ENCODE assay signal across 10 mouse cellular contexts in genomic region chr7:79472792-79473191, GRCm38 (mm10). TPM values are rescaled to one million over a fixed set of nuclear protein-coding genes. Genes with fewer than 3 reads are reported as not detected.
A peak's percentile ranks its signal among the peaks of the same experiment; 100 is the strongest.
DNase-seq lines count a peak whose midpoint lies in the region; ATAC-seq and TF ChIP-seq lines count a peak whose summit lies in the region.
"Had no signal": no experiment of that assay in that cellular context is flagged by ENCODE, and none has a peak within 500 bp of the region (broad histone marks: within the 10 kb centered on the region; RNA-seq: fewer than 3 reads in every experiment).

No protein-coding gene starts in this region.

- no peaks in the 10 kb centered on the region for H3K9me3 ChIP-seq in MEL (replicated peaks; ENCODE audit: insufficient read depth, low read length)
- no peaks in the 10 kb centered on the region for H3K9me3 ChIP-seq in liver, embryonic 14.5 days (ENCODE audit: control insufficient read depth, low read length)
- H3K9me3 ChIP-seq: embryonic facial prominence, embryonic 12.5 days had no signal

- H3K27me3 ChIP-seq in MEL (ENCODE audit: control insufficient read depth in 1 of 2, insufficient read depth in 2 of 2, low read length in 2 of 2), result 0 out of 4 replicates have a peak, but pooled peaks cover 0 to 2% of the 10 kb centered on the region in 2 experiments
- no peaks in the 10 kb centered on the region for H3K27me3 ChIP-seq in liver, embryonic 14.5 days (ENCODE audit: control insufficient read depth, insufficient read depth, low read length)
- H3K27me3 ChIP-seq: embryonic facial prominence, embryonic 12.5 days had no signal

- H3K79me2 ChIP-seq in MEL (ENCODE audit: control insufficient read depth, insufficient read depth, low read length, poor library complexity), result no peaks in the 10 kb centered on the region; the same call in 1 of the 2 replicates

- ATAC-seq in liver, embryonic 14.5 days (ENCODE audit: insufficient read depth), result no peak

- H3K36me3 ChIP-seq in MEL (ENCODE audit: control insufficient read depth in 1 of 2, insufficient read depth in 2 of 2, low read length in 2 of 2), result peaks cover 0 to 14% of the 10 kb centered on the region in 2 experiments; a peak in 2 of 4 replicates
- H3K36me3 ChIP-seq in liver, embryonic 14.5 days (replicated peaks; ENCODE audit: control insufficient read depth, insufficient read depth, low read depth), result no peaks in the 10 kb centered on the region
- H3K36me3 ChIP-seq: embryonic facial prominence, embryonic 12.5 days had no signal

- intact Hi-C loops in left cerebral cortex, adult 2 months (cut with DNase I), result no loop called here

- no peak for DNase-seq in left cerebral cortex, adult 2 months (ENCODE audit: extremely low spot score in 1 of 2, low spot score in 2 of 2)
- no peak for DNase-seq in left cerebral cortex, adult 11 months (ENCODE audit: low spot score)
- peak; percentile 29 to 50 for DNase-seq in B cell, adult 2 months
- DNase-seq in MEL (ENCODE audit: low read depth, low spot score), result peak; percentile 56
- DNase-seq in liver, embryonic 14.5 days (ENCODE audit: low read depth in 3 of 3, low spot score in 3 of 3), result no peak
- no peak for DNase-seq in urinary bladder, adult 18-20 months (ENCODE audit: low spot score in 2 of 2)
- no peak for DNase-seq in cerebellum, adult 9-10 months
- DNase-seq: cerebellum, adult 18-20 months; kidney, adult 11 months had no signal

- no peak overlapping the region for H3K4me2 ChIP-seq in liver, embryonic 14.5 days (ENCODE audit: low read depth)
- H3K4me2 ChIP-seq: embryonic facial prominence, embryonic 12.5 days had no signal

- TF ChIP-seq RAD21 in MEL (IDR thresholded peaks at IDR 0.05; ENCODE audit: low read depth, low read length), result peak; percentile 41

- H3K4me3 ChIP-seq in left cerebral cortex, adult 2 months, result no peak overlapping the region
- no peak overlapping the region for H3K4me3 ChIP-seq in MEL (ENCODE audit: control insufficient read depth in 1 of 2, insufficient read depth in 1 of 2, low read depth in 2 of 2, low read length in 2 of 2)
- no peak overlapping the region for H3K4me3 ChIP-seq in liver, embryonic 14.5 days (ENCODE audit: insufficient read depth in 1 of 2, low read depth in 2 of 2, low read length in 2 of 2)
- H3K4me3 ChIP-seq: embryonic facial prominence, embryonic 12.5 days had no signal

- H3K27ac ChIP-seq in left cerebral cortex, adult 2 months, result no peak overlapping the region
- no peak overlapping the region for H3K27ac ChIP-seq in MEL (ENCODE audit: control insufficient read depth, low read depth, low read length)
- no peak overlapping the region for H3K27ac ChIP-seq in liver, embryonic 14.5 days
- H3K27ac ChIP-seq: embryonic facial prominence, embryonic 12.5 days had no signal

- H3K4me1 ChIP-seq in MEL (ENCODE audit: control insufficient read depth in 1 of 2, insufficient read depth in 2 of 2, low read length in 2 of 2), result peaks cover 2 to 25% of the 10 kb centered on the region in 2 experiments; a peak in 3 of 4 replicates
- H3K4me1 ChIP-seq in liver, embryonic 14.5 days (replicated peaks; ENCODE audit: control insufficient read depth in 2 of 2, insufficient read depth in 2 of 2, low read length in 1 of 2), result peaks cover 8 to 12% of the 10 kb centered on the region in 2 experiments; a peak in 3 of 4 replicates

- 51% methylated on average over 2 of the region's 2 CpGs for WGBS in liver, embryonic 14.5 days (ENCODE audit: insufficient replicate concordance)

- peak; percentile 36 for TF ChIP-seq CTCF in left cerebral cortex, adult 2 months (IDR thresholded peaks at IDR 0.05)
- TF ChIP-seq CTCF in MEL (IDR thresholded peaks at IDR 0.05 in 2 of 3, conservative IDR thresholded peaks at IDR 0.05 in 1 of 3; ENCODE audit: control insufficient read depth in 1 of 3, insufficient read depth in 1 of 3, low read depth in 2 of 3, low read length in 3 of 3, poor library complexity in 1 of 3, severe bottlenecking in 1 of 3), result peak; percentile 43 to 61 (median 58)
- peak; percentile 75 for TF ChIP-seq CTCF in liver, embryonic 14.5 days (IDR thresholded peaks at IDR 0.05; ENCODE audit: low read depth)

- TF ChIP-seq EP300 in MEL (IDR thresholded peaks at IDR 0.05; ENCODE audit: low read depth in 1 of 2, low read length in 2 of 2), result no peak
- no peak for TF ChIP-seq EP300 in liver, embryonic 14.5 days (IDR thresholded peaks at IDR 0.05; ENCODE audit: low read depth)

- H3K9ac ChIP-seq in MEL (ENCODE audit: control insufficient read depth, low read depth, low read length, poor library complexity, severe bottlenecking), result no peak overlapping the region
- no peak overlapping the region for H3K9ac ChIP-seq in liver, embryonic 14.5 days (replicated peaks)
- H3K9ac ChIP-seq: embryonic facial prominence, embryonic 12.5 days had no signal

- TF ChIP-seq POLR2A in MEL (IDR thresholded peaks at IDR 0.05; ENCODE audit: control insufficient read depth in 1 of 2, insufficient read depth in 1 of 2, low read depth in 1 of 2, low read length in 2 of 2, poor library complexity in 1 of 2), result no peak

TF ChIP-seq in MEL, 35 proteins besides CTCF, POLR2A, EP300 and RAD21:
- TF ChIP-seq SMC3 (IDR thresholded peaks at IDR 0.05; ENCODE audit: low read depth, low read length) (peak; percentile 57), MXI1 (IDR thresholded peaks at IDR 0.05; ENCODE audit: low read depth, low read length) (no peak), POLR2AphosphoS2 (IDR thresholded peaks at IDR 0.05; ENCODE audit: low read length) (no peak), ZC3H11A (IDR thresholded peaks at IDR 0.05; ENCODE audit: low read depth, low read length) (peak; percentile 27; the same call in 1 of the 2 replicates)

RNA-seq across cellular contexts. Expression of gene Polg, which starts 6.6 kb away (rescaled TPM):
- 100 to 1,000 TPM in 1 of 2 experiments, 10 to 100 TPM in 1; 86.7 to 100 TPM for total RNA-seq in left cerebral cortex, adult 2 months (2021)
- 66.8 and 82.7 TPM in 2 replicates for total RNA-seq in MEL (2012; rRNA removed)
- polyA plus RNA-seq in MEL (2012; ENCODE audit: insufficient read depth in 1 of 2, insufficient read length in 2 of 2, low read depth in 1 of 2, low replicate concordance in 2 of 2, missing spikeins in 1 of 2), result 100 to 1,000 TPM in 1 of 2 experiments, not detected in 1; 129 TPM
- 14.4 and 15.4 TPM in 2 replicates for polyA plus RNA-seq in liver, embryonic 14.5 days (2012; rRNA removed)
- polyA plus RNA-seq in liver, embryonic 14.5 days (2014; fragmentation: Nextera tagmentation; extraction: Ambion mirVana), result 14.0 and 16.2 TPM in 2 replicates

Comparison
In these comparisons a context has a peak if more than half of its experiments do, and no peak if none do; other contexts are left out.
1. DNase-seq: peak in B cell, adult 2 months (2 of 2) and MEL (single experiment); none in left cerebral cortex, adult 2 months (0 of 2), left cerebral cortex, adult 11 months (single experiment), liver, embryonic 14.5 days (0 of 3), urinary bladder, adult 18-20 months (0 of 2) and cerebellum, adult 9-10 months (single experiment).
2. Peak in every context shown above with its lines, with median percentiles within 50 percentile points of each other: CTCF ChIP-seq.